Mouse (Mus musculus) cerebellum, adult 11 months (tissue): ENCODE measurements at regions not wholly inside any gene's neighbourhood (a gene's known extent, or its start where the extent isn't known, plus 50 kb on each side); places are given as distances from the start of the nearest gene placed in this dataset.

Experiments
- DNase-seq: peaks from one replicate; pipeline ENCODE4 v3.0.0; 2022

DNA sequence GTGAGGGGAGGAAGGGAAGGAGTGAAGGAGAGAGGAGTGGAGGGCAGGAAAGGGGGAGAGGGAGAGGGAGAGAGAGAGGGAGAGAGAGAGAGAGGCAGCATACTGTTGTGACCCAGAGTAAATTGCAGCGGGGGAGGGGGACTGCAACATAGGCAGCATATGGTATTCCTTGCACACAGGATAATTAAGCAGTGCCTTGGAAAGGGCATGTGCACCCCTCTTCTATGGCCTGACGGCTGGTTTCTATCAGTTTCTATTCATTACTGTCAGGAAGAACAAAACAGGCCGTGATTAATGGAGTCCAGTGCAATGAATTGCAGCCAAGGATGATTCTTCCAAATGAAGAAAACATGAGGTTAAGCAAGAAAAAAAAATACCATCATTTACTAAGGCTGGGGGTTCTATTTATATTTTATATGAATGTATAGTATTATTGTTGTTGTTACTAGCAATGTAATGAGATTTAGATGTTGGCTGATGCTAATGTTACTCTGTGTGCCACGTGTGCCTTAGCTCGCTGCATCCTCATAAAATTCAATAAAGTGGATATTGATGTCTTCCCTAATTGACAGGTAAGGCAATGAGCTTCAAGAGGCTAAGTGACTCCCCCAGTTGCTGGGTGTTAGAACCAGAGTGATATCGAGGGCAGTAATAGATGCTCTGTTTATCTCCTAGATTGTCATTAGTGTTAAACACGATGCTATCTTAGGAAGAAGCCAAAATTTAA is 181.3 kb downstream of the Gm19935 start:
- no peak for DNase-seq

- no peak for DNase-seq
These were observed 186.4 kb downstream of the Gm19935 start for GRCm38 (mm10) chr8:90630796-90631195.

DNA sequence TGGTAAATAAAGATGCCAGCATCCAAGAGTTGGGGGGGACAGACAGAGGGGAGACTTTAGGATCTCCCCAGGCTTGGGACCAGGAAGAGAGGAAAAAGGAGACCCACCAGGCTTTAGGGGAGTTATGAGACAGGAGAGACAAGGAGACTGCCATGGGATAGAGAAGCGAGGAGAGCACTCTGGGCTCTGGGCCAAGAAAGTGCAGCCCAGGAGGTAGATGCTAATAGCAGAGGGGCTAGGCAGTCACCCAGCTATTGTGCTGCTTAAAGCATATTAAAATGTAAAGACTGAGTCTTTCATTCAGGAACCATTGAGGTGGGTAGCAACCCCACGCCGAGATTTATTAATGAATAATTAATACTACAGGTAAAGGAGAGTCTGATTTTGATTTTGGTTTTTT is 208.8 kb downstream of the Gm19935 start:
- DNase-seq = no peak

DNA sequence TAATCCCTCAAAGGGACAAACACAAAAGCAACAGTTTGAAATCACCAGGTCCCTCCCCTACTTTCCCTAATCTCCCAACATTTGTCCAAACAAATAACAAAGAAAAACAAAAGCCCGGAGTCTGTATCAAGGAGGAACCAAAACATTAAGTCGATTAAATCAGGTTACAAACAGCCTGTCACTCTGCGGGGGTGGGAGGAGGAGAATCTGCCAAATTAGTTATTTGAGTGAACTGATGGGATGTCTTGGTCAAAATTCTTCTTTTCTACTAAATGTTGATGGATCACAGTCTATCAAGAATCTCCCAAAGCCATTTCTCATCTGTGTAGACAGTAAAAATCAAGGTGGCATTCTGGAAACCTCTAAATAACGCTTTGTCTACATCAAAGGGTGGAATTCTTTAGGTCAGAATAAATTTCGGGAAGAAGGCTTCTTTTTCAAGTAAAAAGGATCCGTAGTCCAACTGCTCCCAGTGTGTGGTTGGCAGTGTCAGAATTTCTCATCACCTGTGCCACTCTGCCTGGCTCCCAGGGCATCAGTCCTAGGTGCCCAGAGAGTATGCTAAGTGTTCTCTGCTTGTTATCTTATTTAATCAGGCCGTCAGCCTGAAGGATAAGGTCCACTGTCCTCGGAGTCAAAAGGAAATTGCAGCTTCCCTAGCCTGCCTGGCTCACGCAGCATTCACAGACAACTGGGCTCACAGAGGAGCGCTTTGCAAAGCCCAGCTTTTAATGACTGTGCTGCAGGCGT is 216.1 kb downstream of the Gm19935 start:
- DNase-seq = peak; percentile 12

GRCm38 (mm10) chr8:90597376-90597775 is 219.8 kb downstream of the Gm19935 start:
- peak; percentile 5 for DNase-seq

GRCm38 (mm10) chr8:90579426-90579825 is 231.3 kb upstream of the Tox3 start:
- DNase-seq = no peak

GRCm38 (mm10) chr8:90576976-90577375 is 228.8 kb upstream of the Tox3 start:
- no peak for DNase-seq

DNA sequence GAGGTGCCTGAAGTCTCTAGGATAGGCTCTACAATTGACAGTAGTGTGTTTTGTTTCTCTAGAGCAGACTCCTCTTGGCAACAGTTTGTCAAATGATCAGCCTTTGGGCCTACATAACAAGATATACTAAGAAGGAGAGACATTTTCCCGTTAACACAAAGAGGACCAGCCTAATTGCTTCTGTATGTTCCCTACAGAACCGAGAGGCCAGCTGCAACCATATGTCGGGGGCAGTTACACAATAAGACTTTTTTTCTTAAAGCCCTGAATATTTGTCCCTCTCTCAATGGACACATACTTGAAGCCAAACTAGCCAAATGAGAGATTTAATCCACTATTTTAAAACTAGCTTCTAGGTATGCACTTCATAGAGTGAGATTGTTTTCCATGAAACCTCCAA is 226.5 kb upstream of the Tox3 start:
- no peak for DNase-seq

DNA sequence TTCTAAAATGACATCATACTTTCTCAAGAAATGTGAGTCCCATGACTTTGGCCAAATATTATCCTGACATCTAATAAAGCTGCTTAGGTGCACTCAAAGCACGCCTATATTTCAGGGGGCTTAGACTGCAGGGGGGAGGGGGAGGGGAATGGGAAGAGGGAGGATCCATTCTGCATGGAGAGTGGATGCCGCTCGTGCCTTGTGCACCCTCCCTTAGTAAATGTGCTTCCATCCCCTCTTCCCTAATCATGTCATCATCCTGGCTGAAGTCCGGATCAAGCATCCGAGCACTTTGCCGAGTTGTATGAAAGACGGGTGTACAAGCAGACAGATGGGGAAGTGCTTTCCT is 207.9 kb upstream of the Tox3 start:
- no peak for DNase-seq

DNA sequence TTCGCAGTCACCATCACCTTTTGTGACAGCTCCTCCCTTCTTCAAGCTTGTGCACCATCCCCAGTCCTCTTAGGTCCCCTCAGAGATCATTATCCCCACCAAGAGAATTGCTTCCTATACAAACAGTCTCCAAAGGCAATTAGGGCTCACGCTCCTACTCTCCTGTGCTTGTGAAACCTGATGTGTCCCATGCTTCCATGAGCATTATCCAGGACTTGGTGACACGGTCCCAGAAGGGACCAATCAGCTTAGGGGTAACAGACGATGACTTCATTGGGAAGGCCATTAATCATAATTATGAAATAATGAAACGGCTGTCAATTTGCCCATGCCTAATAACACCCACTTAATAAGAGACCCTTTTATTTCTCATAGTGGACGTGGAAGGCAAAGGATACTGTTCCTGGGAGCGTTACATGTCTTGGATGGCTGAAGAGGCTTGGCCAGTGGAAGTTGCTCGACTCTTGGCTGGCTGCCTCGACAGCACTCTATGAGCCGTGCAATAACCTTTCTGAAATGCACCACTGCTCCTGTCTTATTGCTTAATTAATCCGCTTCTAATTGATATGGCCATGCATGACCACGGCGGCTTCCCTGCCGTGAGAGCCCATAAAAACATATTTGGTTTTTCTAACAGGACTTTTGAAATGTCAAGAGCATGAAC is 207.4 kb upstream of the Tox3 start:
- no peak for DNase-seq

DNA sequence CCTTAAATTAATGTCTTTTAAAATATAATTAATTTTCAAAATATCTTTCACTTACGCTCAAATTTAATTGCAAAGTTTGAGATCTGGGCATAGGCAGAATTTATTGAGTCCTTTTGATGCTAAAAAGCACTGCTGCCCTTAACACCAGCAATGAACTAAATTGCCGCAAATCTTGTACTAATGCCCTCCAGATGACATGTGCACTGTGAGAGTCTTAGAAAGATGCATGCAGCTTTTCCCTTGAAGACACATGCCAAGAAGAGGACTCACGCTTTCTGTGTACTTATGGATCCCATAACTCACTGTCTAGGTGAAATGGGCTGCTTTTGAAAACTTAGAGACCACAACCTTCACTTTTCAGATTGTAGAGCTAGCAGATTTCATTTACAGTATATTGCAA is 199.1 kb upstream of the Tox3 start:
- no peak for DNase-seq

DNA sequence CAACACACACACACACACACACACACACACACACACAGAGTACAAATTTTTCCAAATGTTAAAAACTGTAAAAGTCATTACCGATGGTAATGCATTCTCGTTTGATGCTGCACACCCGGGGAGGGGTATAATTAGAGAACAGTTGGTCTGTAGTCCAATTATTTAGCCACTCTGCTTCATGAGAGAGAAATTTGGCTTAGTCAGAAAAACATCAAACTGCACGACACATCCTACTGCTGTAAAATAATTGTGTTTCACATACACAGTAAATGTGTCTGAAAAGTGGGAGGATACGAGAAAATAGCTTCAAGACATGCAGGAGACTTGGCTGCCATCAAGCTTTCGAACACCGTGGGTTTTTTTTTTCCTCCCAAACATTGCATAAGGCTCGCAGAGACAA is 194.5 kb upstream of the Tox3 start:
- DNase-seq = no peak

- no peak for DNase-seq
These were observed 188.1 kb upstream of the Tox3 start for GRCm38 (mm10) chr8:90536196-90536640.

- no peak for DNase-seq
These were observed 187.5 kb upstream of the Tox3 start for GRCm38 (mm10) chr8:90535515-90536156.

DNA sequence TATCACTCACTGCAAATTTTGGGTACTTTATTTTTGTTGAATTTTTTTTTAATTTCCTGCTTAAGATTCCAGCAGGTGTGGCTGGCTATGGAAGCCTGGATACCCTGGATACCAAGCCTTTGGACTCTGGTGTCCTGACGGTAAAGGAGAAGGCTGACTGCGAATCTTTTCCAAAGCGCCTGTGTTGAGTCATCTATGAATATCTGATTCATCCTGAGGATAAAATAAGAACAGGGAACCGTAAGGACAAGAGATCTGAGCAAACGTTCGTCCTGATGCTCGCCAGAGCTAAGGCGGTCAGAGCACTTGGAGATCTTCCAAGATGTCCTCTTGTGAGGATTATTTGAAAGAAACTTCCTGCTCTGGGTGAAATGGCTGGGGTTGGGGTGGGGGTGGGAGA is 173.2 kb upstream of the Tox3 start:
- DNase-seq = no peak

GRCm38 (mm10) chr8:90520186-90520585 is 172.0 kb upstream of the Tox3 start:
- no peak for DNase-seq

GRCm38 (mm10) chr8:90519567-90519966 is 171.4 kb upstream of the Tox3 start:
- no peak for DNase-seq

DNA sequence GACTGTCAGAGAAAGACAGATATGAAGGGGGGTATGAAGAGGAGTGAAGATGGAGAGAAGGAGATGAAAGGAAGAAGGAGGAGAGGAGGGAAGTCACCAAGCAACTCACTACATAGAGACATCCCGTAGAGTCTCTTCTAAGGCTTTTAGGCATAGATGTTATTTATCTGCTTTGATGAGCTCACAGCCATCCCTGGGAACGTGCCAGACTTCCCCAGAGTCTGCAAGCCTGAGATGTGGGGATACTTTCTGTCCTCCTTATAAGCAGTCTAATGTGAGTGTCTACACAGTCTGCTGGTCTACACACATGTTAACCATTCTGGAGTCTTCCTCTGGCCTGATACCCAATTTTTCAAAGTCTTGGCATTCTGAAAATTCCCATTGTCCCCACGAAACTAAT is 166.0 kb upstream of the Tox3 start:
- no peak for DNase-seq

DNA sequence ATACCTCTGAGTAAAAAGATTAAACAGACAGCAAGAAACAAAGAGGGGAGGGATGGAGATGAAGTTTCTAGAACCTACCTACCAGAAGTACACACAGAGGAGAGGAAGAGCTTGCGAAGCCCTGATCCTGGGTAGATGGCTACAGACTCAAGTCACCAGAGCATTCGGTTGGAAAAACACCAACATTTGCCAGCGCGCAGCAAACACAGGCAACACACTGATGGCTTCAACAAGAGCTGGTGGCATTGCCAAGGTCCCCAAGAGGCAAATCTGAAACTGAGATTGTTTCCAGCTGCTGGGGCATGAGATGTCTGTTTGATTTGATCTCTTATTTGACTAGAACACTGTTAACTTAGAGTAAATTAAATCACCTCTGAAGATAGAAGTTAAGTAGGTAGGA is 165.5 kb upstream of the Tox3 start:
- DNase-seq = no peak

DNA sequence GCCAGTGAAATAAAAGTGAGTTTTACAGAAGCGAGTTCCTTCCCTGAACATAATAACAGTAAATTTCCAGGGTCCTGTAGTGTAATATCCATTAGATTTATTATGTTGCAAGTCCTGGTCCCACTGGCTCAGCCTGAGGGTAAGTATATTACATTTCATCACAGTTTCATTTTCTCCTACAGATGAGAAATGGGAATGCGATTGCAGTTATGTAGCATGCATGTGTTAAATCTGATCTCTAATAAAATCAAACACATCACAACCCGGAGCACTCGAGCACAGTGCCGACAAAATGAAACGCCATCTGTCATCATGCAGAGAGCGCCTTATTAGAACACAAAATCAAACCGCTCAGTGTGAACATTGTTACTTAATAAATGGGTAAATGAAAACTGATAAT is 165.0 kb upstream of the Tox3 start:
- no peak for DNase-seq

DNA sequence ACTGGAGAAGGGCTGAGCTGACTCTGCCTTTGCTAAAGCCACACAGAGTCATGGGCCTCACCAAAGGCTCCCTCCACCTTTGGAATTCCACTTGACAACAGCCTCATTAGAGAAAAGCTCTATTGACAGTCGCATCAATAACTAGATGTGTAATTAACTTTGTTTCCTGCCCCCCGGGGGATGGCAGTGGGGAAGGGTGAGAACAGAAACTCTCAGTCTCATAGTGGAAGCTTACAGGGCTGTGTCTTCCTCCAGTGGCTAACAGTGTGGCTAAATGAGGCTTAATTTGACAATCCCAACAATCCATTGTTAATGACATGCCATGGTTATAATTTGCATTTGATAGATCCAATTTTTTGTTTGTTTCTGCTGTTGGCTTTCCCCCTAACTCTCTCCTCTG is 164.5 kb upstream of the Tox3 start:
- no peak for DNase-seq

DNA sequence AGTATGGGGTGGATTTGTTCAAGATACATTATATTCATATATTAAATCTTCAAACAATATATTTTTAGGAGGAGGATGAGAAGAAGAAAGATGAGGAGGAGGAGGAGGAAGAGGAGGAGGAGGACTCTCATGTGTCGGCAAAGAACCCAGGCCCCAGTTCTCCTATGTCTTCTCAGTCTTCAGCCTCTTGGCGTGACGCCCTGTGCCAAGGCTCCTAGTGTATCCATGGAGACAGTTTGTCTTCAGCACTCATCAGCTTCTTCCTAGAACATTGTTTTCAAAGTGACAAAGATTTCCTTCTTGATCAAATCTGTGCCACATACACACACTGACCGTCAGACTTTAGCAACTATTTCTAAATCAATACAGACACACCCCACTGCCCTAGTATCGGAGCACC is 156.4 kb upstream of the Tox3 start:
- no peak for DNase-seq

- DNase-seq = no peak
These were observed 155.2 kb upstream of the Tox3 start for GRCm38 (mm10) chr8:90503306-90503705.

GRCm38 (mm10) chr8:90502879-90503278 is 154.7 kb upstream of the Tox3 start:
- DNase-seq = no peak
